In the genomic region with DNA sequence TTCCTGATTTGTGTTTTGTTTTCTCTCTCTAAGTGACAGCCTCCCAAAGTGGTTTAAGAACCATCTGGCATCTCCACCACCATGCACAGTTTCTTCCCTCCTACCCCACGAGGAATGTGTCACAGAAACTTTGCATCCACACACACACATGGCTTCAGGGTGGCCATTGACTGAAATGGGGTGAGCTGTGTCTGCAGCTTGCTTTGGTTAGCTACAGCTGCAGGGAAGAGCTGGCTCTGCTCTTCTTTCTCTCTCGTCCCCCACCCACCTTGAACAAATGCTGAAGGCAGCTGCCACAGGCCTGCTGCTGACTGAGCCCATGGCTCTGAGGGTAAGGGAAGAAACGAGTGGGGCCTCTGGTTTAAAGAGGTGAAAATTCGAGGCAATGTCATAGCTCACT, we compare ENCODE assay signal across 13 mouse cellular contexts.
"Had no signal": no experiment of that assay in that cellular context is flagged by ENCODE, and none has a peak within 500 bp of the region (broad histone marks: within the 10 kb centered on the region; RNA-seq: fewer than 3 reads in every experiment).

No protein-coding gene starts in this region.

- ATAC-seq: liver, embryonic 12.5 days had no signal

- H3K27ac ChIP-seq: kidney, embryonic 15.5 days; left cerebral cortex, adult 2 months; limb, embryonic 15.5 days; liver, embryonic 12.5 days; midbrain, embryonic 10.5 days; neural tube, embryonic 12.5 days had no signal

- H3K9ac ChIP-seq: kidney, embryonic 15.5 days; limb, embryonic 15.5 days; liver, embryonic 12.5 days; lung, embryonic 14.5 days; neural tube, embryonic 12.5 days had no signal

- H3K9me3 ChIP-seq: kidney, embryonic 15.5 days; limb, embryonic 15.5 days; liver, embryonic 12.5 days; midbrain, embryonic 10.5 days; neural tube, embryonic 12.5 days had no signal

- H3K27me3 ChIP-seq: kidney, embryonic 15.5 days; limb, embryonic 15.5 days; liver, embryonic 12.5 days; neural tube, embryonic 12.5 days had no signal

- H3K4me3 ChIP-seq: kidney, embryonic 15.5 days; left cerebral cortex, adult 2 months; limb, embryonic 15.5 days; liver, embryonic 12.5 days; midbrain, embryonic 10.5 days; neural tube, embryonic 12.5 days had no signal

- H3K4me2 ChIP-seq: kidney, embryonic 15.5 days; limb, embryonic 15.5 days; liver, embryonic 12.5 days; lung, embryonic 14.5 days; neural tube, embryonic 12.5 days had no signal

- DNase-seq: kidney, adult 2 months; kidney, postnatal 14 days; lung, embryonic 14.5 days; lung, postnatal 10 days; lung, postnatal 4 days; midbrain, embryonic 14.5 days; right cerebral cortex, postnatal 25 days had no signal

- H3K4me1 ChIP-seq: liver, embryonic 12.5 days; midbrain, embryonic 10.5 days; neural tube, embryonic 12.5 days had no signal

- H3K36me3 ChIP-seq: kidney, embryonic 15.5 days; limb, embryonic 15.5 days; liver, embryonic 12.5 days; midbrain, embryonic 10.5 days; neural tube, embryonic 12.5 days had no signal
